Mouse (Mus musculus) ES-CJ7 (cell line): ENCODE measurements around the gene Ap5s1.
"Not testable (repeated sequence)": the region's sequence is repeated elsewhere in the genome, so short reads cannot be mapped to it uniquely, and the experiment has no call there.

Experiments
- DNase-seq: peaks from one replicate; pipeline ENCODE4 v3.0.0; 2011; ENCODE audit warnings: low read depth, low spot score

Ap5s1 gene

GRCm38 (mm10) chr2:131221853-131222515 is 15.1 kb downstream of the Ap5s1 start:
- no peak for DNase-seq

- no peak for DNase-seq
Observed at GRCm38 (mm10) chr2:131222562-131222961, 15.7 kb downstream of the Ap5s1 start.

GRCm38 (mm10) chr2:131223569-131223968 is 16.7 kb downstream of the Ap5s1 start:
- no peak for DNase-seq

- no peak for DNase-seq
Observed at GRCm38 (mm10) chr2:131225178-131225577, 18.3 kb downstream of the Ap5s1 start.

GRCm38 (mm10) chr2:131226669-131227068 is 19.8 kb downstream of the Ap5s1 start:
- not testable (repeated sequence) for DNase-seq

- no peak for DNase-seq
Observed at GRCm38 (mm10) chr2:131227243-131227642, 20.4 kb downstream of the Ap5s1 start.

GRCm38 (mm10) chr2:131232558-131232957 is 25.7 kb downstream of the Ap5s1 start:
- peak; percentile 89 for DNase-seq

DNA sequence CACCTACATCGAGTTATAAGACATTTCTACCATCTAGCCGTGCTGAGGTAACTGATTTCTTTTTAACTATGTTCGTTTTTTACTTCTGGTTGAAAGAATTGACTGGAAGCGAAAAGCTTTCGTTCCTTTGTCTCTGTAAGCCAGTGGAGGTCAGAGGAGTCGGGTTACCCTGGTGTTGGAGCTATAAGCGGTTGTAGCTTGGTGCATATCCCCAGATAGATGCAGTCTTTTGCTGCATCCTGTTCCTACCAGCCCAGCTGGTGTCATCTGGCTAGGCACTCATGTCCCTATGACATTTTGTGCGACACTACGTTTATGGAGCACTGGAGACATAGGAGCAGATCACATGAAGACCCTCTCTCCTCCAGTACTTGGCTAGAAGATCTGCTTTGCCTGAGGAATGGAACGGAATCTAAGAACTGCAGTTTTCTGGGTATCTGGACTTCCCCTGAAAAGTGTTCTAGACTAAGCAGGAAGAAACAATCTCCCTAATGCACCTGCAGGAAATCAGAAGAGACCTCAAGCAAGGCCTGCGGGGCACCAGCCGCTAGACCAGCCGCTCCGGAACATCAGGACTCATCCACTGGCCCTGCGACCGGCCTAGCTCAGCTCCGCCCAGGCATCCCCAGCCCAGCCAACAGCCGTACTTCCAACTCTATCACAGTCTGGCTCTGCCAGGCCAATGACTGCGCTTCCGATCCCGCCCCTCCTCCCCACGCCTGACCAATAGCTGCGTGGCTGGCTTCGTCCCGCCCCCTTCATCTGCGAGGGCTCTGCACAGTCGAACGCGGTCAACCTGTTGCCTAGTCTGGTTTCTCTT is 26.6 kb downstream of the Ap5s1 start, which contains the start of gene Mavs:
Gene Mavs, plus strand, starts transcription at position 757 of the 820 bp plus-strand sequence.
- peak; percentile 94 for DNase-seq

DNA sequence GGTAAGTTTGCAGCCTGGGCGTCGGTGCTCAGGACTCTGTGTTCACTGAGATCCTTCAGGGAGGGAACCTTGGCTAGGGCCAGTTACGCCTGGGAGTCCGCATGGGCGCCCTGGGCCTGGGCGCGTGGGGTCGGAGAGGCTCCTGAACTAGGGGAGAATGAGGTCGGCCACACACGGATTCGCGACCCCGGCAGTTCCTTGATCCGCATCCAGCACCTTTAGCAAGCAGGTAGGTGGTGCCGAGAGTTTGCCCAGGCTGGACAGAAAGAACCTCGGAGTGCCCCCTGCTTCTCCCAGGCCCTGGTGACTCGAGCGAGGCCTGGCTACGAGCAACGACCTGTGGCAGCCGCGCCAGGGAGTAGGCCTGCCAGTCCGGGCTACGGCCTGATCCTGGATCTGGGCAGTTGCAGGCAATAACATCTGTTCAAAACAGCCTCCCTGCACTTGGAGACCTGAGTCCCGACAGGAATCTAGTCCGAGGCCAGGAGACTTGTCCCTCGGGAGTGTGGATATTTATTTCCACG is 27.3 kb downstream of the Ap5s1 start:
- DNase-seq: no peak

- DNase-seq: no peak
Observed at GRCm38 (mm10) chr2:131234970-131235635, 28.2 kb downstream of the Ap5s1 start.

GRCm38 (mm10) chr2:131242180-131242579 is 35.3 kb downstream of the Ap5s1 start:
- DNase-seq: no peak

DNA sequence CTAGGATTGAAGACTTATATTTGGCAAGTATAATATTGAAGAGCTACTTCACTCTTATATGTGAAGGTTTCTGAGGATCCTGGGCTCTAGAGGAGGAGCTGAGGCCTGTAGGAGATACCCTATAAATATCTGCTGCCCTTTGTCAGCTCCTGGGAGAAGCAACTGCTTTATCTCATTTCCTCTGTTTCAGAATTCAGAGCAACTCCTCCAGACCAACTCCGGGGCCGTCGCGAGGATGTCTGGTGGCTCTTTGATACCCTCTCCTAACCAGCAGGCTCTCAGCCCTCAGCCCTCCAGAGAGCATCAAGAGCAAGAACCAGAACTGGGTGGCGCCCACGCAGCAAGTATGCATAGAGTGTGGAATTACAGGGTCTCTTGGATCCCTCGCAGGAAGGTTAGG is 36.1 kb downstream of the Ap5s1 start:
- DNase-seq: no peak

- DNase-seq: peak; percentile 88
Observed at GRCm38 (mm10) chr2:131253681-131254328, 46.9 kb downstream of the Ap5s1 start.

- no peak for DNase-seq
Observed at GRCm38 (mm10) chr2:131254329-131254713, 47.4 kb downstream of the Ap5s1 start.

GRCm38 (mm10) chr2:131255738-131256137 is 48.9 kb downstream of the Ap5s1 start:
- DNase-seq: peak; percentile 73

- DNase-seq: no peak
Observed at GRCm38 (mm10) chr2:131258693-131259092, 51.8 kb downstream of the Ap5s1 start.

DNA sequence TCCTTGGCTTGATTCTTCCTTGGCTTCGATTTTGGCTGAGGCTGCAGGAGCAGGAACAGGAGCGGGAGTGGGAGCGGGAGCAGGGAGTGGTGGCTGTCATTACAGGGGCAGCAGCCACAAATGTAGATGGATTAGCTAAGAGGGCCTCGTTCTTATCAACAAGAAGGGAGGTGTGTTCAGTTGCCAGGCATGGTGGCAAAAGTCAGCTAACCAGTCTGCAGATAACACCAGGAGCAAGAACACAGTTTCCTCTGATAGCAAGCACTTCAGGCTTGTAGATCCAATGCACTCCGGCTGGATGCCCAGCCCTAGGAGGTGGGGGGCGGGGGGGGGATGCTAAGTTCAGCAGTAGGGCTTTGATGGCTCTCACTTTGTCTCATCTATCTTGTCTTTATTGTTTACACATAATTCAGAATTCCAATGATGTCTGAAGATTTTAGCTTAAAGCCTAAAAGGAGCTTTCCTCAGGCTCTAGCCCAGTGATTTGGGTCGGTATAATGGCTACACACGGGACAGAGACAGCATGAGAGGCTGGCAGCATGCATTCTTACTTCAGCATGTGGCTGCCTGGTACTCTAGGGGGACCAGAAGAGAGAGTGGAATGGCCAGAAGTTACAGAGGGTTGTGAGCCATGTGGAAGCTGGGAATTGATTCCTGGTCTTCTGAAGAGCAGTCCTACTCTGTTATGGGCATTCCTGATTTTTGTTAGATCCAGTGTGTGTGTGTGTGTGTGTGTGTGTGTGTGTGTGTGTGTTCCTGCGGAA is 53.8 kb downstream of the Ap5s1 start:
- no peak for DNase-seq

GRCm38 (mm10) chr2:131261481-131262212 is 54.8 kb downstream of the Ap5s1 start:
- no peak for DNase-seq

DNA sequence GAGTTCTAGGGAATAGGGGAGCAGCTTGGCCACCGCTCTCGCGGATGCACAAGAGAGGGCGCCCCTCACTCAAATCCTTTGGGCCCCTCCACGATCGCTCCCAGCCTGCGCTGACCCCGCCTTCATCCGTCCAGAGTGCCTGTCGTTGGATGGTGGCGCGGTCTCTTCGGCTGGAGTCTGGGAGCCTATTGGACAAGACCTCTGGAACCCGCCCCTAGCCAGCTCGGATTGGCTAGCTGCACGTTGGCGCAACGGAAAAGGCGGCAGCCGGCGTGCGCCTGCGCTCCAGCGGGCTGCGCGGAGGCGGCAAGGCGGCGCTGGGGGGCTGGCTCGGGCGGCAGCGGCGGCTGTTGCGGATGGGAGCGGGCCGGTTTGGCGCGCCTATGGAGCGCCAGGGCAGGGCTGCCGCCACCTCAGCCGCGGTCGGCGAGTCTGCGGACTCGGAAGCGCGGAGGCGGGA is 55.4 kb downstream of the Ap5s1 start, which contains the start of gene Pank2:
Gene Pank2, plus strand, starts transcription at position 283 of the 460 bp plus-strand sequence.
- DNase-seq: peak; percentile 98
